Mouse (Mus musculus) layer of hippocampus, adult 9-10 months (tissue): ENCODE measurements at regions not wholly inside any gene's neighbourhood (a gene's known extent, or its start where the extent isn't known, plus 50 kb on each side); places are given as distances from the start of the nearest gene placed in this dataset.

Experiments used
- DNase-seq: peaks from one replicate; pipeline ENCODE4 v3.0.0; 2022; ENCODE audit warnings: low spot score

DNA sequence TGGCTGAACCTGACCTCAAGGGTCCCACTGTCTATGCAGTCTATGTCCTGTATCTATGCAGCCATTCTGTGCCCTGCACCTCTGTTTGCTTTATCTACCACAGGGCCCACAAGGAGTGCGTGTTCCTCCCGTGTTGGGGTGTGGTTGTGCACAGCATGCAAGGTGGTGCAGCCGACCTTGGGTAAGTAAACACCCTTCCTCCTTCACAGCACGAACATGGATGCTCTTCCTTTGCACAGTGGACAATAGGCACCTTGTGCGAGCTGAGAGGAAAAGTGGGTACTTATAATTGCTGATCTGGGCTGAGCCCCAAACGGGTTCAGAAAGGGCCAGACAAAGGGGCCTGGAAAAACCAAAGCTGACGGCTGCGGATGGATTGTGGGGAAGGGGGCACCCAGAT lies 91.3 kb upstream of the 1600014C23Rik start:
- no peak for DNase-seq

DNA sequence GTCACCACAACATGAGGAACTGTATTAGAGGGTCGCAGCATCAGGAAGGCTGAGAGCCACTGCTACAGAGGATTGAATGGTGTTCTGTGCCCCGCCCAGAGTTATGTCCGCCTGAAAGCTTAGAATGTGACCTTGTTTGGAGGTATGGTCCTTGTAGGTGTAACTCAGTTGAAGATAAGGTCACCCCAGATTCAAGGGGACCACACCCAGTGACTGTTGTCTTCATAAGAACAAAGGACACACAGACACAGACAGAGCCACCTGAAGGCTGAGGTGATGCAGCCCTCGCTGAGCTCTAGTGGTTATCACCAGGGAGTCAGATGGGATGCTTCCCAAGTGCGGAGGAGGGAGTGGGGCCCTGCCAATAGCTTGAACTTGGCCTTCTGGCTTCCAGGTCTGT lies 89.9 kb upstream of the 1600014C23Rik start:
- DNase-seq, result no peak

DNA sequence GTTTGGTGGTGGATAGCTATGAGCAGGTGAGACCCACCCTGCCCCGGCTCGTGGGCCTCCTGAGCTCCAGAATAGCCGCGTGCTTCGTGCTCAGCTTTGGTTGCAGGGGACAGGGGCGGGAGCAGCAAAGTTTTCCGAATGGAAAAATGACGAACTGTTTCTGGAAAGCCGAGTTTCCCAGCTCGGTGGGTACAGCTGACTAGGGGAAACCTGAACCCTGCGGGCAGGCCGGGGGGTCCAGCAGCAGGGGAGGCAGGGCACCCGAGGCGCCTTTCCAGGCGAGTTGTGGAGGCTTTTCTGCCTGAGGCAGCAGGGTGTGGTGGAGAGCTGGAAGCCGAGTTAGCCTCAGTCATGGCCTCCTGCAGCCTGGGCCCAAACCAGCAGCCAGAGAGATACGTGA lies 88.8 kb upstream of the 1600014C23Rik start:
- DNase-seq, result no peak

- DNase-seq, result no peak
Measured at GRCm38 (mm10) chr17:45821356-45821755, 87.7 kb upstream of the 1600014C23Rik start.

GRCm38 (mm10) chr17:45819143-45819542 lies 85.5 kb upstream of the 1600014C23Rik start:
- no peak for DNase-seq

GRCm38 (mm10) chr17:45816566-45816965 lies 82.9 kb upstream of the 1600014C23Rik start:
- no peak for DNase-seq

DNA sequence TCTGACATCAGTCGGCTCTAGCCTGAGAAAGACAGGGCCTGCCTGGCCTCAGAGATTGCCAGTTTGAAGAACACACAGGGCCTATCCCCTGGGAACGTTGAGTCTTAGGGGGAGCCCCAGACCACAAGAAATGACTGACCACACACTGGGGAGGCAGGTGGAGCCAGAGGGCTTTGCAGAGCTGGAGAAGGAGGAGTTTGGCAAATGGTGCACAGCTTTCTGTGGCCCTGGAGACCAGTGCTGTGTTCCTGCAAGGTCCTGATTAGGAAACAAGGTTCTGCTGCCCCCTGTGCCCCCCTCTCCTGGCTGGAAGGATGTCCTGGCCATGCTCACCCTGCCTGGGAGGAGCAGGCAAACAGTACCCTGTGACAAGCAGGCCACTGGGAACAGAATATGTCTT lies 82.2 kb upstream of the 1600014C23Rik start:
- no peak for DNase-seq

GRCm38 (mm10) chr17:45815341-45815740 lies 81.7 kb upstream of the 1600014C23Rik start:
- no peak for DNase-seq

GRCm38 (mm10) chr17:45814586-45814985 lies 80.9 kb upstream of the 1600014C23Rik start:
- no peak for DNase-seq

GRCm38 (mm10) chr17:45813956-45814355 lies 80.3 kb upstream of the 1600014C23Rik start:
- DNase-seq, result no peak

DNA sequence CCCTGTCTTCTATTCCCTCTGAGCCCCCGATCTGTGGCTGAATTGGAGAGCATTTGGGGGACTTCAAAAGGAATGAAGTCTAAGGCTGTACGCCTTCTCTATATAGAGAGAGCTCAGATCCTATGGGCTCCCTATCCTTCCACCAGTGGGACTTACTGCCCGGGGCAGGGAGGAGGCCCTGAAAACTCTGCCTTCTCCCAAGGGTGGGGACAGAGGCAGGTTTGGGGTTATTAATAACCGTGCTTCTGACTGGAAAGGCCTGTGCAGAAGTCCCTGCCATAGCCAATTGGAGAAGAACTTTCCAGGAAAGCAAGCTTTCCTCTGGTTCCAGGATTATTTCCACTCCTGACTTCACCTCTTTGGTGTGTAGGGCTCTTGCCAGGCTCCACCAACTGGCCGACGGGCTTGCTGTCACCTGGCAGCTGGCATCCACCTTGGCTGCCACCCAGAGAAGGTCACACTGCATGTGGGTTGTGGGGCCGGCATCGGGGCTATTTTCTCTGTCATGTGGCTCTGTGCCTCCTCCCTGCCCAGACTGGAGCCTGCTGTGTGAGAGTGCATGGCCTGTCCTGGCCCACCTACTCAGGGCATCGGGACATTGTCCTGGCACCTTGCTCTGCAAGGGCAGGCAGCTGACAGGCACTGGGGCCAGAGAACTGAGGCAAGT lies 78.8 kb upstream of the 1600014C23Rik start:
- DNase-seq, result no peak

DNA sequence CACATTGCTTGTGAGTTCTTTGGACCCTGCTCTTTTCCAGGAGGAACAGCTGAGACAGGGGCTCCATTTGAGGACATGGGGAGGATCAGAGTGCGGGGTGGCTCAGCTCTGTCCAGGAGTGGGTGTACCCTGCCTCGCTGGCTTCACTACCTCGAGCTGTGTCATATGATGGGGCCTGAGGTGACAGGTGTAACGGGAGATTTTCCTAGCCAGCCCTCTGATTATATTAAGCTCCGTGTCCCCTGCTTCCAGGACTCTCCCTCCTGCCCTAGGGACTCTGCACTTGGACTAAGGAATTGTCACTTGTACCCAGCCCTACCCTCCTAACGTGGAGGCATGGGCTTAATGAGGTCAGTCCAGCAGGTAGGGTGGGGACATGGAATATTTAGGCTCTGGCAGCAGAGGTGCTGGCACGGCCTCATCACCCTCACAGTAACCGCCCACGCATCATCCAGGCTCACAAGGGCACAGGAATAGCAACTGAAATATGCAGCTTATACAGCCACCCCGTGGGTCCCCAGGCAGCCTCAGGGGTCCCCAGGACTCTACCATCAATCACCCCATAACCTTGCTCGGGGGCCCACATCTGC lies 78.1 kb upstream of the 1600014C23Rik start:
- DNase-seq, result no peak

DNA sequence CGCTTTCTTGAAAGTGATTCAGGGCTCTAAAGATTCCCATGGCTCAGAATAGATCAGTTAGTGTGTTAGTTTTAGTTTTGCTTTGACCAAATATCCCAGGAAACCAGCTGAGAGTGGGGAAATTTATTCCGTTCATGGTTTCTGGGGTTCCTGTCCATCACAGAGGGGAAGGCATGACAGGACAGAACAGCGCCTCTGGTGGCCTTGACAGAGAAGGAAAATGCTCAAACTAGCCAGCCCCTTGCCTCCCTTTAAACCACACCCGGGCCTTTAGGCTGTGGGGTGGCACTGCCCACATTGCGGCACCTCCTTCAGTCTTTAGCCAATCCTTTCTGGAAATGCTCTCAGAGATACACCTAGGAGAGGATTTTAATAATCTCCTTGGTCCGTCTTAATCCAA lies 76.1 kb upstream of the 1600014C23Rik start:
- no peak for DNase-seq

- DNase-seq, result no peak
Measured at GRCm38 (mm10) chr17:45808374-45808773, 74.7 kb upstream of the 1600014C23Rik start.

GRCm38 (mm10) chr17:45807452-45807851 lies 73.8 kb upstream of the 1600014C23Rik start:
- no peak for DNase-seq

GRCm38 (mm10) chr17:45806831-45807230 lies 73.2 kb upstream of the 1600014C23Rik start:
- no peak for DNase-seq

DNA sequence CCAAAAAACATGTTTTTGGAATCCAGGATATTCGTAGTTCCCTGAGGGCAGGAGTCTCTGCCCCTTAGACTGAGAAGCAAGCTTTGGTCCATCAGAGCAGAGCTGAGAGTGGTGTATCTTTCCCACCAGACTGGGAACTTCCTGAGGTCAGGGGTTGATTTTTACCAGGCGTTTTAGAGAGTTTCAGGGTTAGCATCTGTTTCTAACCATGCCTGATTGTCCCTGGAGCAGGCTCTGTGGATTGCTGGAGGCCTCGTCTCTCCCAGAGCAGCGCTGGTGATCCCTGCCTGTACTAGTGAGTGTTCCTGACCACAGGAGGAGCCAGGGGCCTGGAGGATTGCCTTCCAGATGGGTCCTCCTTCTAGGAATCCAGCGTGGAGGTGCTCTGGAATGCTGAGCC lies 72.8 kb upstream of the 1600014C23Rik start:
- no peak for DNase-seq

DNA sequence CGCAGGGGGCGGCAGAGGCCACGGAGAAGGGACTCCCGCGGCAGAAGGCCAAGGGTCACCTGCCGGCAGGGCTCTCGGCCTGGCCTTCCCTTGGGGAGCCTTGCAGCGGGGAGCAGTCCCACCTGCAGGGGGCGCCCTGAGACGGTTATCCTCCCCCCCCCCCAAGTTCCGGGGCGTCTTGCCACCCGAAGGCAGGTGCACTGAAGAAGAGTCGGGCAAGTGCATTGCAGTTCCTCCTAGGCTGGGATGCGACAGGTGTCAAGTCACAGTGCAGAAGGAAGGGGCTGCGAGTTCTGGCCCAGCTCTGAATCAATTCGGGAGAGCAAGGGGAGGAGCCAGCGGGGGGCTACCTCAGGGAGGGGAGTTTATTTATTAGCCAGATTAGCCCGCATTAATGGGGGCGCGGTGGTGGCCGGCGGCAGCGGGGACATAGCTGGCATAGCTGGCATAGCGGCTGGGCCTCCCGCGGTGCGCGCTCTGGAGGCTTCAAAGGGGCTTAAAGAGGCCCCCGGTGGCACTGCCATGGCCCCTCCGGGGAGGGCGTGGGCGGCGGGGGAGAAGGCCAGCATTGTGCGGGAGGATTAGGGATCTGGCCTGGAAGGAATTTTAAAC lies 71.9 kb upstream of the 1600014C23Rik start:
- DNase-seq, result no peak

DNA sequence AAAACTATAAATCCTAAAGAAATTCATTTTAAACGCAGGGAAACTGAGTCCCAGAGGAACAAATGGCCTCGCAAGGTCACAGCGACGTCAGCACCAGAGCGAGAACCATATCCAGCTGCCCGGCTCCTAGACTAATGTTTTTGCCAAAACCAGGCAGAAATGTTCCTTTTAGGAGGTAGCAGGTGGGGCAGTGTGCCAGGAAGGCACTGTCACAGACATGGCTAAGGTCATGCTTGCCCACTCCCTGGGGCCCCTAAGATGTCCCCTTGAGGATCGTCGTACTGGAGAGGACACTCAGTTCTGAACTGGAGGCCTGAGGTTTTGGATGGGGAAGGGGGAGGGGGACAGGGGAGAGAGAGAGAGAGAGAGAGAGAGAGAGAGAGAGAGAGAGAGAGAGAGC lies 69.7 kb upstream of the 1600014C23Rik start:
- no peak for DNase-seq

GRCm38 (mm10) chr17:45802439-45802838 lies 68.8 kb upstream of the 1600014C23Rik start:
- no peak for DNase-seq

GRCm38 (mm10) chr17:45799725-45800124 lies 66.1 kb upstream of the 1600014C23Rik start:
- DNase-seq, result no peak

- no peak for DNase-seq
Measured at GRCm38 (mm10) chr17:45798996-45799395, 65.4 kb upstream of the 1600014C23Rik start.

DNA sequence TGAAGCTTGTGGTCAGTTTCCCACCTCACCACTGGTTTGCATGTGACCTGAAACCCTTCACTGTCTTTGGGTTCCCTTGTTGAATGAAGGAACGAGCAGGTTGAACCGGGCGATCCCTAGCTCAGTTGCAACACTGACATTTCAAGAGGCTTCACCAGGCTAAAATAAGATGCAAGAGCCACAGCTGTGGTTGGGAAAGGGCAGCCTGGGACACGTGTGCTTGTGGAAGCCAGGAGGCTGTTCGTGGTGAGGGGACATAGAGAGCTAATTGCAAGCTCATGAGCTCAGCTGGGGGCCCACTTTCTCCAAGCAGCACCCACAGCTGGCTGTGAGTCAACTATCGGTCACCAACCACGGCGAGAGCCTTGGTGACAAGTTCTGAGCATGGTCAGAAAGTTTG lies 64.8 kb upstream of the 1600014C23Rik start:
- no peak for DNase-seq

- no peak for DNase-seq
Measured at GRCm38 (mm10) chr17:45797121-45797520, 63.5 kb upstream of the 1600014C23Rik start.
